Mouse (Mus musculus): ENCODE measurements around the gene Best1.

DNA sequence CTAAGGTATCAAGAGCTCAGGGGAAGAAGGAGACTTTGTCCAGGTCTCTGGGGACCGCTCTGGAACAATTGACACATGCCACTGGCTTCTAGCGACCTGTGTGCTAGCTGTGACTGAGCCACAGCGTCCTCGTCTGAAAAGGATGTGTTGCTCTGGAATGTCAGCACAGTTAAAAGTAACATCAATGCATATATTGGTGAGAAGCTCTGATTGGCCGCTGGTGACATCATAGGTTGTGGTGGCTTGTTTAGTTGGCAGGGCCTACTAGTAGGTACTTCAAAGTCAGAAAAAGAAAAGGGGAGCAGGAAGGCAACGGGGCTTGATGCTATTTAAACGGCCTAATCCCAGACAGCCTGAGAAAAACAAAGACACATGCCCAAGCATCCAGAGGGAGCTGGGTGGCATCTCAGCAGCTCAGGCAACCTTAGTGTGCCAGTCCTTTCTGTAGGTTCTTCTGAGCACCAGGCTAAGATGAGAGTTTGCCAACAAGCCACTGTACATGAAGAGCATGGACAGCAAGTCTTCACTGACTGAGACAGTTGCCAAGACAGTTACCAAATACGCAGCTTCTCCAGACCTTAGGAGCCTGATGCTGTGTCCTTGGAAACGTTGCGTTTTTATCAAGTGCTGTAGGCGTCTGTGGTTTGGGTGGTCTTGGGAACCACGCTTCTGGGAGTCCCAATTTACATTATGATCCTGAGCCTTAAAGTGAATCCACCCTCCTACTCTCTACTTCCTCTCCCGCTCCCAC is 2.5 kb downstream of the Best1 start:
- TF ChIP-seq CTCF (IDR thresholded peaks at IDR 0.05; ENCODE audit: control insufficient read depth, insufficient read depth, insufficient read length) (no peak), MYOG (IDR thresholded peaks at IDR 0.05; ENCODE audit: control insufficient read depth, extremely low read depth, insufficient read length) (no peak), USF1 (IDR thresholded peaks at IDR 0.05; ENCODE audit: low read depth) (no peak), MAX (IDR thresholded peaks at IDR 0.05) (no peak), FOSL1 (IDR thresholded peaks at IDR 0.05; ENCODE audit: insufficient read depth, low read length, poor library complexity, severe bottlenecking) (no peak), MYOD1 (IDR thresholded peaks at IDR 0.05; ENCODE audit: control insufficient read depth, insufficient read length, low read depth) (no peak), CEBPB (IDR thresholded peaks at IDR 0.05; ENCODE audit: low read depth) (no peak)

All from C2C12 (cell line).